Mouse (Mus musculus) embryonic stem cell, embryonic (primary cell): ENCODE data around the gene Rab19.
"Not testable (repeated sequence)": the region's sequence is repeated elsewhere in the genome, so short reads cannot be mapped to it uniquely, and the experiment has no call there.

Experiments used
- CTCF ChIA-PET, 4 experiments: fragments of 300-600 bp in 2 of 4; fragments of 350-600 bp in 2 of 4; sonication (Branson Sonifier 250); formaldehyde crosslinking; loops; one replicate each; lab custom pipeline; 2022; ENCODE audit warnings: inconsistent platforms in 2 of 4; lab: Charles Lee
- POLR2A ChIA-PET, 4 experiments: fragments of 300-600 bp in 2 of 4; fragments of 350-600 bp in 2 of 4; sonication (Branson Sonifier 250); formaldehyde crosslinking; loops; one replicate each; lab custom pipeline; 2022; ENCODE audit warnings: antibody characterized with exemption in 4 of 4, inconsistent platforms in 1 of 4; lab: Charles Lee

Rab19 gene

DNA sequence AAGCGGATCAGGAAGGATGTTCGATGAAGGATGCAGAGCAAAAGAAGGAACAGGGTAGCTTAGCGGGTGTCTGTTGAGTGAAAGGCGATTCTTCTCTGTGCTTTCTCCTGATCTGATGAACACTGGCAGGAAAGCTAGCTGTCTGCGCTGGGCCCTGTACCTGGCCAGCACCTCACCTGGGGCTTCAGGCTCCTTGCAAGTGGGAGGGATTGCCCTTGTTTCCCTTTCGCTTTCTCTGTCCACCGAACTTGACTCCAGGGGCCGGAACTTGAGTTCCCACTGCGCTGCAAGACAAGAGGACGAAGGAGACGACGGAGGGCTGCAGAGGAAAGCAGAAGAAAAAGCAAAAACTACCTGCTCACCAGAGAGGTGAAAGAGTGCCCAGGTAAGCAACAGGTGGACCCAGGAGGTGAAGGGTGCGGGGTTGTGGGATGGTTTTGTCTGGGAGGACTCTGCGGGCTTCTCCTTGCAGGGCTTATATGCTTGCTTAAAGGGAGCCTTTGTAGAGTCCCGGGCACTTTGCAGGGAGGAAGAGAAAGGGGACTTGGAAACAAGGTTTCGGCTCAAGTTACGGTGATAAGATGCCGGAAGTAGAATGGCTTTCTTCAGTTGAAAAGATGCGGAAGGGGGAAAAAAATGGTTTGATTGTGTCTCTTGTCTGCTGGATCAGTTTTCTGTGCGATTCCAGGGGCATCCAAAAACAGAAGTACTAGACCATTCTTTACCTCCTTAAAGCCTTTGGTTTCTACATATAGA lies at the start of gene Rab19:
Rab19 (plus strand) TSS at position 51 of the 756 bp plus-strand sequence.
- POLR2A ChIA-PET, result interaction anchor here in 3 of 4 experiments (0.5 to 4.6 kb wide), 11 partner anchors 11 to 305 kb away, joined by 3 to 45 read pairs (median 6); no protein-coding TSS in a partner anchor
- CTCF ChIA-PET, result no interaction called here

GRCm38 (mm10) chr6:39331998-39332700 lies 48.8 kb upstream of the Rab19 start:
- CTCF ChIA-PET, result no interaction called here
- POLR2A ChIA-PET, result interaction anchor here in 2 of 4 experiments (0.5 to 2.7 kb wide), 2 partner anchors 15 to 99 kb away, joined by 3 to 12 read pairs; no protein-coding TSS in a partner anchor

GRCm38 (mm10) chr6:39334224-39334623 lies 46.8 kb upstream of the Rab19 start:
- POLR2A ChIA-PET, result no interaction called here
- CTCF ChIA-PET, result interaction anchor here in 2 of 4 experiments (0.6 to 1.5 kb wide), 2 partner anchors 13 to 41 kb away, joined by 3 to 5 read pairs; no protein-coding TSS in a partner anchor

DNA sequence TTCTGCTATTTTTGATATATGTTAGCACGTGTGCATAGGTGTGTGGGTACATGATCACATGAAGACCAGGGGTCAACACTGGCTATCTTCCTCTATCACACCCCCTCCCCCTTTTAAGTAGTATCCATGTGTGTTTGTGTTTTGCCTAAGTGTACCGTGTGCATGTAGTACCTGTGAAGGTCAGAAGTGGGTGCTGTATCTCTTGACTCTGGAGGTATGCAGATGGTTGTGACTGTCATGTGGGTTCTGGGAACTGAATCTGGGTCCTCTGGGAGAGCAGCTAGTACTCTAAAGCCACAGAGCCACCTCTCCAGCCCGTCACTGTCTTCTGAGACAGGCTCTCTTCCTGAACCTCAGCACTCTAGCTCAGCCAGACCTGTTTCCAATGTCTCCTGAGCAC lies 46.1 kb upstream of the Rab19 start:
- CTCF ChIA-PET, result interaction anchor here in 2 of 4 experiments (0.6 to 1.5 kb wide), 4 partner anchors 10 to 311 kb away, joined by 3 to 8 read pairs (median 4); no protein-coding TSS in a partner anchor
- POLR2A ChIA-PET, result interaction anchor here in 2 of 4 experiments (0.8 to 1.6 kb wide), 8 partner anchors 9 to 43 kb away, joined by 3 to 8 read pairs (median 4); partner anchors contain the start of gene Slc37a3 (in 1 of the 2)

DNA sequence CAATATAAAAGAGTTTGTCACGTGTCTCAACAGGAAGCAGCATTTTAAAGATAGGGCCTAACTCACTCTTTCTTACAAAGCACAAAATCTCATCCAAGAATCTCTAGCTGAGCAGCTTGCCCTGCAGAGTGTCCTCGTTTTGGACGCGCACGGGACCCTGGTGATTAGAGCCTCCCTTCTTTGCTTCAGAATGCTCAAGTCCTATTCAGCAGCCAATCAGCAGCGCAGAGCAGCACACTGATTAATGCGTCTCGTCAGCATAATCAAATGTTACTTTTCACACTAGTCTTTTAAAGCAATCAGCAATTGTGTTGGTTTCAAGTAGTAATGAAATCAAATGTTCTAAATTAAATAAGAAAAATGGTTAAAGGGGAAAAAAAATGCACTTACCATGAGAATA lies 42.6 kb upstream of the Rab19 start:
- ChIA-PET POLR2A (interaction anchor here in 2 of 4 experiments (0.5 to 3.6 kb wide), 4 partner anchors 10 to 96 kb away, joined by 3 to 20 read pairs (median 3); no protein-coding TSS in a partner anchor), CTCF (interaction anchor here (0.5 to 1.7 kb wide), 5 partner anchors 19 to 151 kb away, joined by 3 to 13 read pairs (median 3); no protein-coding TSS in a partner anchor)

- CTCF ChIA-PET, result interaction anchor here in 1 of 4 experiments (0.5 kb wide), 1 partner anchor 225 kb away, joined by 5 read pairs; no protein-coding TSS in a partner anchor
- POLR2A ChIA-PET, result interaction anchor here in 2 of 4 experiments (0.6 to 1.3 kb wide), 2 partner anchors 28 to 46 kb away, joined by 3 read pairs; no protein-coding TSS in a partner anchor
These were observed 39.2 kb upstream of the Rab19 start for GRCm38 (mm10) chr6:39341798-39342197.

DNA sequence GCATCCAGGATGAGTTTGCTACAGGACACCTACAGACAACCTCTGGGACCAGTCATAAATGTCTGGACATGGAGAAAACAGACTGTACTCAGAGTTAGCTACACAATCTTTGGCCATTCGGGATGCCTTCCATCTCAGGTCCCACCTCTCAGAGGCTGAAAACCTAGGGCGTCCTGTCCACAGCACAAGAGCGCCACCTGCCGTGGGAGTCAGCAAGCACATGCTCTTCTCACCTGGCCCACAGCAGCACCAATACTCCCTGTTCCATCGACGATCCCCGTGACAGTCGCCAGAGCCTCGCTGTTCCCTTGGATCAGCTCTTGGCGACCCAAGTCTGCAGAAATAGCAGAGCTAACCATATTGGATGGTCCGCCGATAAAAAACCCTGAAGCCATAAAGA lies 37.0 kb upstream of the Rab19 start:
- POLR2A ChIA-PET, result interaction anchor here in 2 of 4 experiments (0.6 to 2.2 kb wide), 6 partner anchors 9 to 68 kb away, joined by 3 to 6 read pairs (median 4); no protein-coding TSS in a partner anchor
- CTCF ChIA-PET, result interaction anchor here (0.5 to 1.2 kb wide), 11 partner anchors 18 to 657 kb away, joined by 3 to 5 read pairs (median 3); partner anchors contain the start of gene Slc37a3 (in 1 of the 4)

GRCm38 (mm10) chr6:39345430-39345829 lies 35.5 kb upstream of the Rab19 start:
- ChIA-PET CTCF (interaction anchor here in 3 of 4 experiments (0.6 to 0.9 kb wide), 3 partner anchors 10 to 199 kb away, joined by 3 to 4 read pairs (median 3); no protein-coding TSS in a partner anchor), POLR2A (interaction anchor here in 1 of 4 experiments (1.0 to 2.2 kb wide), 3 partner anchors 9 to 50 kb away, joined by 3 to 6 read pairs (median 3); no protein-coding TSS in a partner anchor)

- CTCF ChIA-PET, result interaction anchor here in 2 of 4 experiments (0.6 to 1.8 kb wide), 6 partner anchors 12 to 137 kb away, joined by 3 to 5 read pairs (median 4); no protein-coding TSS in a partner anchor
- POLR2A ChIA-PET, result interaction anchor here in 3 of 4 experiments (0.6 to 3.6 kb wide), 27 partner anchors 8 to 210 kb away, joined by 3 to 20 read pairs (median 4); partner anchors contain the start of genes Dennd2a (in 1 of the 3) and Slc37a3 (in 1 of the 3)
These were observed 33.9 kb upstream of the Rab19 start for GRCm38 (mm10) chr6:39346991-39347501.

DNA sequence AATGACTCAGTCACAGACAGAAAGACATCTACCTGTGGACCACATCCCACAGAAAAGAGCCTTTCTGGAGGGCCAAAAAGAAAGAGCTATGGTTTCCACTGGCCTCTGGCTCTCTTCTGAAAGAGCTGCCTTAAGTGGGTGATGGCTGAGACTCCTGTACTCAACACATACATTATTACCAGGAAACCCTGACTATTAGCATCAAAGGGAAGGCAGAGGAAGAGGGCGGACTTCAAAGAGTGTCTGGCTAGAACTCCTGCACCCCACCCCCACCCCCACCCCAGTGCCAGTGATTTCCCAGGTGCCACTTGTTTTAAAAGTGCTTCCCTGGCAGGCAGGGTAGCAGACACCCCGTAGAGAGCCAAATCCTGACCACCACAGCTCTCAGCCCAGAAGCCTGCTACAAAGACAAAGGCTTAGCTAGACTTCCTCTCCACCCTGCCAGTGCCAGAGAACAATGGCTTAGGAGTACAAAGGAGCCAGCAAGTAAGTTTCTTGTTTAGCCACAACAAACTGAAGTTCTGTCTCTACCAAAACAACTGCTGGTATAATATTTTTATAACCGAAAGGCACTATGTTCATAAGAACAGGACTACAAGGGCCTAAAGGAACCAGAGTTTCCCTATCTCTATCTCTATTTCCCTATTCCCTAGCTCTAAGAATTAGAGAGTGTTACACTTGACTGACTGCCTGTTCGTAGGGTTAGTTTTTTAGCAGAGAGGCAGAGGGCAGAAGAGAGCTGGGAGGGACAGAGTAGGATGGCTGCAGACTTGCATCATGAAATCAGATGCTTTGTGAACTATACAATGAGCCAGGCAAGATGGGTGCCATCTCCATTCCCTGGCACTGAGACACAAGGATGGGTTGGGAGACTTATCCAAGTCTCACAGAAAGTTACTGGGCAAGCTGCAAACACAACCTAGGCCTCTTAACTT lies 32.8 kb upstream of the Rab19 start:
- ChIA-PET POLR2A (interaction anchor here (0.6 to 3.6 kb wide), 61 partner anchors 8 to 421 kb away, joined by 3 to 20 read pairs (median 4); partner anchors contain the start of genes Slc37a3 (in 3 of the 4), Dennd2a (in 1 of the 4), Mkrn1 (in 1 of the 4) and Parp12 (in 1 of the 4)), CTCF (interaction anchor here in 3 of 4 experiments (0.5 to 1.8 kb wide), 17 partner anchors 8 to 435 kb away, joined by 3 to 5 read pairs (median 3); partner anchors contain the start of gene Slc37a3 (in 1 of the 3))

DNA sequence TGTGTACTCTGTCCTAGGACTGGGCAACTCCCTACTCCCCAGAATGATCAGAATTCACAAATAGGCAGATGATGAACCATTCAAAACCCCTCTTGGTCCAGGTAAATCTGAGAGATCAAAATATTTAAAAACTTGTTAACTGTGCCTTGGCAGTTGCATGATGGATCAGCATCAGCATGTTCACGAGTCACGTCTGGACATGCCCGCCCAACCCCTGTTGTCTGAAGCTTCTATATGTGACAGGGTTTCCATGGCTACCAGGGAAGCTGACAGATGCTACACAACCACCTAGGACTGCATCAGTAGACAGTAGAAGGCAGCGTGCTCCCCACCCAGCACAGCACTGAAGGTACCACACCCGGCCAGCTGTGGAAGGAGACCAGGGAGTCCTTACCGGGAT lies 32.0 kb upstream of the Rab19 start:
- ChIA-PET POLR2A (interaction anchor here (0.6 to 3.6 kb wide), 41 partner anchors 9 to 420 kb away, joined by 3 to 20 read pairs (median 4); partner anchors contain the start of genes Slc37a3 (in 3 of the 4), Mkrn1 (in 1 of the 4) and Rab19 (in 1 of the 4)), CTCF (interaction anchor here in 3 of 4 experiments (0.6 to 1.8 kb wide), 8 partner anchors 15 to 434 kb away, joined by 3 to 5 read pairs (median 3); partner anchors contain the start of gene Slc37a3 (in 1 of the 3))

DNA sequence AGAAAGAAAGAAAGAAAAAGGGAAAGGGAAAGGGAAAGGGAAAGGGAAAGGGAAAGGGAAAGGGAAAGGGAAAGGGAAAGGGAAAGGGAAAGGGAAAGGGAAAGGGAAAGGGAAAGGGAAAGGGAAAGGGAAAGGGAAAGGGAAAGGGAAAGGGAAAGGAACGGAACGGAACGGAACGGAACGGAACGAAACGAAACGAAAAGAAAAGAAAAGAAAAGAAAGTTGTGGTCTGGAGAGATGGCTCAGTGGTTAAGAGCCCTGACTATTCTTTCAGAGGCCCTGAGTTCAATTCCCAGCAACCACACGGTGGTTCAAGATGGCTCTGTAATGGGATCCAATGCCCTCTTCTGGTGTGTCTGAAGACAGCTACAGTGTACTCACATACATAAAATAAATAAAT lies 21.8 kb upstream of the Rab19 start:
- POLR2A ChIA-PET, result interaction anchor here in 1 of 4 experiments (0.8 to 2.0 kb wide), 5 partner anchors 10 to 22 kb away, joined by 3 to 7 read pairs (median 4); no protein-coding TSS in a partner anchor
- CTCF ChIA-PET, result not testable (repeated sequence)

DNA sequence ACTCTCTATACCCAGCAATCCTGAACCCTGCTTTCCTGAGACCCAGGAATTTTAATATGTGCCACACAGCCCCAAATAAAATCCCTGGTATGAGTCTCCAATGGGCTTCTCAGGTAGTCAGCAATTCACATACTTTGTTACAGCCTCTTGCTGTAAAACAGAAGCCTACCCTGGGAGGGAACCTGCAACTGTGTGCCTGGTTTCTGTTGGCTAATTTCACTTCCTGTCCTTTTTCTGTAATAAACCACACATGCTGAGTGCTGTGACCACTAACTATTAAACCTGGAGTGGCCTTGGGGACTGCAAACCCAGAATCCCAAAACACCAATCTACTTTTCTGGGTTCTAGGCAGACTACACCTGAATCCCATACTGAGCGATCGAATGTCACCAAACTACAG lies 18.3 kb upstream of the Rab19 start:
- POLR2A ChIA-PET, result interaction anchor here in 2 of 4 experiments (0.6 to 1.4 kb wide), 2 partner anchors 14 to 396 kb away, joined by 3 to 4 read pairs; no protein-coding TSS in a partner anchor
- CTCF ChIA-PET, result no interaction called here

- POLR2A ChIA-PET, result interaction anchor here in 3 of 4 experiments (0.5 to 2.3 kb wide), 20 partner anchors 8 to 74 kb away, joined by 3 to 7 read pairs (median 3); partner anchors contain the start of genes Mkrn1 (in 1 of the 3) and Slc37a3 (in 1 of the 3)
- CTCF ChIA-PET, result interaction anchor here in 2 of 4 experiments (0.6 to 1.0 kb wide), 3 partner anchors 9 to 26 kb away, joined by 3 to 5 read pairs (median 4); no protein-coding TSS in a partner anchor
These were observed 11.3 kb upstream of the Rab19 start for GRCm38 (mm10) chr6:39369631-39370030.

- ChIA-PET CTCF (no interaction called here), POLR2A (interaction anchor here (0.6 to 4.0 kb wide), 10 partner anchors 14 to 1050 kb away, joined by 3 to 19 read pairs (median 4); no protein-coding TSS in a partner anchor)
These were observed 8.9 kb upstream of the Rab19 start for GRCm38 (mm10) chr6:39372042-39372441.

DNA sequence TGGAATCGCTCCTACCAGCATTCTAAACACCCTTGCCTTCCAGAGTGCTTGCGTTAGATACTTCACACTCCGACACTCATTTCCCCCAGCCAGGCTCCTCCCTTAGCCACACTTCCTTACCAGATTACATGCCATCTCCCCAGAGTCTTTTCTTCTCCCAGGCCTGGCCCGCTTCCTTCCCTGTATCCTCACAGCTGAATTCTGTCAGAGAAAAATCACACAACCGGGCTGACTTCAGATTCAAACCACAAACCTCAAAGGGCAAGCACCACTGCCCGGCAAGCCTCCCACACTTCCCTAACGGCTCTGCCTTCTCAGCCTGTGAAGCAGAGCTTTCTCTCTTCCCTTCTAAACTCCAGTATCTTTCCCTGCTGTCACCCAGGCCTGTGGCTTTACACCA lies 8.2 kb upstream of the Rab19 start:
- ChIA-PET CTCF (interaction anchor here in 2 of 4 experiments (0.5 to 0.7 kb wide), 2 partner anchors 102 to 124 kb away, joined by 3 read pairs; no protein-coding TSS in a partner anchor), POLR2A (interaction anchor here in 3 of 4 experiments (0.6 to 4.0 kb wide), 19 partner anchors 8 to 1051 kb away, joined by 3 to 19 read pairs (median 4); no protein-coding TSS in a partner anchor)
